Mouse (Mus musculus): ENCODE measurements around the gene C2cd2l. TPM values are rescaled to one million over a fixed set of nuclear protein-coding genes. Genes with fewer than 3 reads are reported as not detected.
A peak's percentile ranks its signal among the peaks of the same experiment; 100 is the strongest.
"Not testable (repeated sequence)": the region's sequence is repeated elsewhere in the genome, so short reads cannot be mapped to it uniquely, and the experiment has no call there.

Gene C2cd2l
- total RNA-seq, 2 experiments from 2014 or later: 12.0 to 12.2 TPM

DNA sequence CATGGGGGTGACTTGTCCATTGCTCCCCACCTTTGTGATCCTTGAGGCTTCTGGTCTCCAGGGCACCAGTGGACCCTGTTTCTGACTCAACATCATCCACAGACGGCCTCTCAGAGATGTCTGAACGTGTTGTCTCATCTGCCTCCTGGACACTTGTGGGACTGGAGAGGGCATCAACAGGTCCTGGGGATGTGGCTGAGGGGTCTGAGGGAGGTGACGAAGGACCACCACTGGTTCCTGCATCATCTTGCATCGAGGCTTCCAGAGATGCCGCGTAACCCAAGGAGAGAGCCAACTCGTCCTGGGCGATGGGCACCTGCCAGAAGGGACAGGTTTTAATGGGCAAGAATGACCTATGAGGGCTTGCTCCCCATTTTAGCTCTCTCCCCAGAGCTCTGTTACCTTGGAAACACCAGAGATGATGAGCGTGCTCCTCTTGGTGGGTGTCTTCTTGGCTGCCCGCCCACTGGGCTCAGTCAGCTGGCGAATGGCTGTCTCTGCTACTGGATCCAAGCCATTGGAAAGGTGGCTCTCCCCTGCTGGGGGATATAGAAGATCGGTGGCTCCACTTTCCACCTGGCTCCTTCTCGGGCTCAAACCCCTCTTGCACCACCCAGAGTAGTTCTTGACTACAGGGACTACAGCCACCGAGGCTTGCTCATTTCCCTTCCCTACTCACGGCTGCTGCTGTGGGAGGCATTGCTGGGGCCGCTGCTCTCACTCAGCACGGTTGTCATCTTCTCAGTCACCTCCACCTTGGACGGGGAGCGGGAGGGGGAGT lies 6.4 kb downstream of the C2cd2l start:
- DNase-seq: no peak

GRCm38 (mm10) chr9:44311136-44312134 lies 8.7 kb downstream of the C2cd2l start:
- no peak for DNase-seq

DNA sequence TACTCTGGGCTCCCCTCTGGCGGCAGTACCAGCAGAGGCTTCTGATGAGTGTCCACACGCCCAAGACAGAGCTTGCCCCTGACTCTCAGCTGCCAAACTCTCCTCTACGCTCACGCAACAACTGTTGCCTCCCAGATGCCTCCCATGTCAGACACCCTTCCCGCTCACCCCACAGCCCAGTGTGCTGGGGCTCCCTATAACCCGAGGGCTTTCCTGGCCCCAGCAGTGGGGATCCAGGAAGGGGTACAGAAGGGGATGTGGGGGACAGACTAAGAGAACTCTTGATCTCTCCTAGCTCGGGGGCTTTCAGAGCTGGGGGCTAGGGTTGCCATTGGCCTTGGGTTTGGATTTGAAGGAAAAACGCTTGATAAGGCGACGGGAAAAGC lies 9.3 kb downstream of the C2cd2l start:
- DNase-seq: no peak

DNA sequence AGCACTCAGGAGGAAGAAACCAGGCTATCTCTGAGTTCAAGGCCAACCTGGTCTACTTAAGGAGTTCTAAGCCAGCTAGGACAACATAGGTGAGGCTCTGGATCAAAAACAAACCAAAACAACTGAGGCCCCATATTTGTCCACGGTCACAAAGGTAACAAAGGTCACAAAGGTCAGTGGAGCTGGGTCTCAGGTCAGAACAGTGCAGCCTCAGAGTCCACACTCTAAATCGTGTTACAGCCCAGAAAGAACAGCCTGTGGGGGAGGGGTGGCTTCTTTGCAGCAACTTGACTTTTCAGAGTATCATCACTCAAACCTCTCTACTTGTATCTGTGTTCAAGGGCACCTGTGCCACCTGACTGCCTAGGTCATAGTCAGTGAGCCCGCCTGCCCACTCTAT lies 10.3 kb downstream of the C2cd2l start:
- no peak for DNase-seq

DNA sequence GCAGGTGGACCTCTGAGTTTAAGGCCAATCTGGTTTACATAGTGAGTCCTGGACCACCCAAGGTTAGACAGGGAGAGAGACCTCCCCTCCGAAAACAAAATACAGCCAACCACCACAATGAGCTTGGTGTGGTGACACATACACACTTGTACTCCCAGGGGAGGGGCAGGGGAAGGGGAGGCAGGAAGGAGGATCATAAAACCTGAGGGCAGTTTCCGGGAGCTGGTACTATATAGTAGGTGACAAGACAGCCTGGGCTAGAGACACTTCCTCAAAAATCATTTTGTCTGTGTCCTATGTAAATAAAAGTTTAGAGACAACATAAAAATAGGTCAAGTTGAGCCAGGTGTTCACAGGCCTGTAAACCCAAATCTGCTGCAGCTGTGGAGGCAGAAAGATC lies 12.8 kb downstream of the C2cd2l start:
- DNase-seq: no peak

DNA sequence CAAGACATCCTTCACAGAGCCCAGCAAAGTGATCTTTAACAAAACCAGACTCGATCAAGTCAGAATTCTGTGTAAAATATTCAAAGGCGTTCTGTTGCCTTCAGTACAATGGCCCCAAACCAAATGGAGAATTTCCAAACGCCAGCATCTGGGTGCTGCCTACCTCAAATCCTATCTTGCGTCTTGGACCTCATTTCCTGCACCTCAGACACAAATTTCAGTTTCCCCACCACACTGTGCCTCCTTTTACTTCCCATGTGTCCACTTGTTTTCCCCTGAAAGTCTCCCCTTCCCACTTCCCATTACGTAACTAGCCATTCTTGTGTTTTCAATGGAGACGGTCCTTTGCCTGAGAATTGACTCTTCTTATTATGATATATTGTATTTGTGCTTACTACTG lies 13.6 kb downstream of the C2cd2l start:
- DNase-seq: no peak

DNA sequence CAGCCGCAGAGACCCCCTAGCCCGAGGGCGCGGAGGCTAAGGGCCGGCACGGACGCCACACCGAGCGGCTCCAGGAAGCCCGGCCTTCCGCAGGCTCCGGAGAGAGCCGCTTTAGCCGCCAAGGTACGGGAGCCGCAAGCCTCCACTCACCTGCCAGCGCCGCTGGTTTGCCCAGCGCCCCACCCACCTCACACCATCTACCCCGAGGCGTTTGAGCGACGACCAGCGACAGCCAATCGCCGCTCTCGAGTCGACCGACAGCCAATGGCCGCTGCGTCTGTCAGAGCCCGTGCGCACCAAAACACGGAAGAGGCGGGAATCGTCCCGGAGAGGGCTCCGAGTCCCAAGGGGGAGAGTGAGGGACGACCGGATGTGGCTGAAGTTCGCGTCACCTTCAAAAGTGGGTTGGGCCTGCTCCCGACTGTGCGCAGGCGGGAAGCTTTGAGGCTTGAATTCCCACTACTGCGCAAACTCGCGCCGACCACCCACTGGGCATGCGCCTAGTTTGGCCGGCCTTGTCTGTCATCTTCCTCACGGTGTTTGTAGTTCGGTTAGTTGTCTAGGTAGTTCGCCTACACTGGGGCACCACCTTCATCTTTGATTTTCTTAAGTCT lies 14.5 kb downstream of the C2cd2l start, which contains the start of gene Hinfp:
Gene Hinfp (minus strand): TSS at position 206 of the 614 bp plus-strand sequence.
- peak; percentile 99 for DNase-seq

GRCm38 (mm10) chr9:44300001-44300400 lies 20.1 kb downstream of the C2cd2l start:
- DNase-seq: not testable (repeated sequence)

DNA sequence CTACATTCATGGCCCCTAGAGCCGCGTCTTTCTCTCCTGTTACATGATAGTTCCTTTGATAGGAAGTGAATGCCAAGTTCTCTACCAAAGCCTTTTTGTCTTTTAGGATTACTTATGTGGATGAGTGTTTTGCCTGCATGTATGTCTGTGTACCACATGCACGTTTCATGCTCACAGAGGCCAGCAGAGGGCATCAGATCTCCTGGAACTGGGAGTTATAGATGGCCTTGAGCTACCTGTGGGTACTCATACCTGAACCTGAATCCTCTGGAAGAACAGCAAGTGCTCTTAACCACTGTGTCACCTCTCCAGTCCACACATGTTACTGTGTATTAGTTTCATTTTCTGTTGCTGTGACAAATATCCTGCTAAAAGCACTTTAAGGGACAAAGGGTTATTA lies 27.6 kb downstream of the C2cd2l start:
- DNase-seq: no peak

DNA sequence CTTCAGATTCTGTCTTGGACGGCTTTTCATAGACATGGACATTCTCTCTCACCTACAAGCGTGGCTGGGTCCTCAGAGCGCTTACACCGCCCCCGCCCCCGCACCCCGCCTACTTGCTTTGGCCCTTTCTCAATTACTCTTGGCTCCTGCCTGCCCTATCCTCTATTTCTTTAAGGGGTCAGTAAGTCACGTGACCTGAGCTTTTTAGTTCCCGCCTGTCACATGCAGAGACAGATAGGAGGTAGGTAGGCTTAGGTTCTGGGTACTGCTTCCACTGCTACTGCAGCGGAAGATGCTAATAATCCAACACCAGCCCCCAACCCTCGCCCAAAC lies 31.2 kb downstream of the C2cd2l start:
- DNase-seq: no peak

DNA sequence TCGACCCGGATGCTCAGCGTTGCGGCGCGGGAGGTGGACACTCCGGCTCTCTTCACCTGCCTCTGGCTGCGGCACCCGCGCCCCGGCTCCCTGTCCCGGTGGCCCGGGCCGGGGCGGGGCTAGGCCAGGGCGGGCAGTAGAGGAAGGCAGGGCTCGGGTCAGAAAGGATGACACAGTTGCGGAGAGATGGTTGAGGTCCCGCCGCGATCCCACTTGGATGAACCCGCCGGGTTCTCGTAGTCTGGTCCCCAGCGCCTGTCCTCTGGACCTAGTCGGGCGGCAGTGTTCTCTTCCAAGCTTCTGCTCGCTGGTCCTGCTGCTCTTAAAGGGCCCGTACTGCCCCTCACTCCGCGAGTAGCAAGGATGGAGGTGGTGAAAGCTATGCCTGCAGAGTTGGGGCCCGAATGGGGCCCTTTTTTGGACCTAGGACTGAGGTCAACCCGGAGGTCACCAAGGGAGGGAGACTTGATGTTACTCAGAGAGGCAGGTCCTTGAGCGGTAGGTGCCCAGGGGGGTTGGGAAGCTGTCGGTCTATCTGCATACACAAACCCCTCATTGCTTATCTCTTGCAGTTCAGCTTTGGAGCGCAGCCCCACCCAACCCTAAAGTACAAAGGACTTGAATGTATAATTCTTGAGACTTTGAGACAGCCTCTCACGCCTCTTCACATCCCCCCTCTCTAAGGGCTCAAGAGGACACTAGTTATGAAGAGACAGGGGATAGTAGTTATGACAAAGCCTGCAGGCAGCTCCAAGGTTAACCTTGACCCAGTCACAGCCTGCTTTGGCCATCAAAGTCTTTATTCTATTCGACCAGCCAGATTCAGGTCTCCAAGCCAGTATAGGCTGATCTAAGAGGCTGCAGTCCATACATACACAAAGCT lies 31.8 kb downstream of the C2cd2l start, which contains the start of gene Abcg4:
Gene Abcg4 (minus strand): TSS at position 540 of the 883 bp plus-strand sequence.
- no peak for DNase-seq

DNA sequence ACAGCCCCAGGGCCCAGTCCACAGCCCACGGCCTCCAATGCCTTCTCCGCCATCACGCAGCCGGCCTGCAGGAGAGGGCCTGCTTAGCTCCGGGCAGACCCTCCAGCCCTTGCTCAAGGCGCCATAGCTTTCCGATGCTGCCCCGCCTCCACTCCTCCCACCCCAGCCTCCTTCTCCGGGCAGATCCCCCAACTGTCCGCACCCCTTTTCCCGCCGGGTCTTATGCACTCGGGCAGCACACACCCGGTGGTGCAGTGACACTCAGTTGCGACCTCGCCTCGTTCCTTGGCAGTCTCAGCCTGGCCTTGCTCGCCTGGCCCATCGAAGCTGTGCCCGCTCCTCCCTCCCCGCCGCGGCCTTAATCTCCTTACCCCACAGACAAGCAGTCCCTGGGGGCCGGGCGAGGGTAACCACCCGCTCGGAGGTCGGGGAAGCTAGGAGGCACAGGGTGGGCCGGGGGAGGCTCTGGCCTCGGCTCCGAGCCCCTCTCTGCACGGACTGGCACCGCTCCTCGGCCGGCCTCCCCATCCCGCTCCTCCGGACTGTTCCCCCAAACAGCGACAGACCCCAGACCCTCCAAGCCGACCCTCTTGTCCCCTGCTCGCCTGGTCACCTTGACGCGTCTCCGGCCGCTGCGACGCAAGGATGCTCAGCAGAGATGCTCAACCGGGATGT lies 32.5 kb downstream of the C2cd2l start:
- DNase-seq: no peak

DNA sequence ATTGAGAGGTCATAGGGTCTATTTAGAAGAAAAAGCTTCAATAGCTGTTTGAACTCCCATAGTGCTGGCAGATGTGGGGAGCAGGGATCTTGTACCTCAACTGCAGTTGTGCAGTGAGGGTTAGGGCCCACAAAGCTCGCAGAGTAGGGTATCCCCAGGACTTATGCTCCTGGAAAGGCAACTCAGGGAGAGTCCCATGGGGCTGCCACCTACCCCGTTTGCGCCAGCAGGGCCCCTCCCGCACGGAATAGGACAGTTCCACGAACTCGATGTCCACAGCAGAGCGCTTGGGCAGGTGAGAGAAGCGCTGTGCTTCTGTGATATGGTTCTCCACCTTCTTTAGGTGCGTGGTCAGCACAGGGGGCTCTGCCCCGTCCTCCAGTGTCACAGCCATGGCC lies 33.1 kb downstream of the C2cd2l start:
- no peak for DNase-seq

- DNase-seq: no peak
Measured at GRCm38 (mm10) chr9:44286256-44286850, 33.7 kb downstream of the C2cd2l start.

DNA sequence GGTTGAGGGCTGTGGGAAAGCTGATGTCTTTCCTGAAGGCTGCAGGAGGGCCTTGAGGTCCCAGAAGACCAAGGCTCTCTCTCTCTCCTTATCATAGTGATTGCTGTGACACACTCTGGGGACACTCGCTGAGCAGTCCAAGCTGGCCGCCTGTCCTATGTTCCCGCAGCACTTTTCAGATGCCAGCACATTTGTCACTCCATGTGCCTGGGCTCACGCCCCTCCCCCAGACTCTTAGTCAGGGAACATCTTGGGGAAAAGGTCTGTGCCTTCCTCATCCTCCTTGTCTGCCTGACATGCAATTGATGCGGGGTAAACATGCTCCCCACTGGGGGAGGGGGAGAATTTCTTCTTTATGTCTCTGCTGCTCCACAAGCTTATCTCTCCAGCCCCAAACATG lies 36.9 kb downstream of the C2cd2l start:
- no peak for DNase-seq

DNA sequence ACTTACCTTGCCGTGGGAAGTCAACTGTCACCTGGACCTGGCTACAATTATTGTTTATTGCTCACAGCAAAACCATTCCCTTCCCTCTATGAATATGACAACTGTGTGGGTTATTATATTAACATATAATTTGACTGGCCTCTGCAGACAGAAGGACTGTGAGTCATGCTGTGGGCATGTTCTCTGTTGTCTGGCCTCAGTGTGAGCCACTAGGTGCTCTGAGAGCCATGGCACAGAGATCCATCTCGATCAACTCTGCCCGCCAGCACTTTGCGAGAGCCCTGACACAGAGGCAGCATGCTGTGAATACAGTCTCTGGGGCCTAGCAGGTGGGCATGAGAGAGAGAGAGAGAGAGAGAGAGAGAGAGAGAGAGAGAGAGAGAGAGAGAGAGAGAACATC lies 50.1 kb downstream of the C2cd2l start:
- no peak for DNase-seq

- DNase-seq: no peak
Measured at GRCm38 (mm10) chr9:44269077-44269476, 51.0 kb downstream of the C2cd2l start.

DNA sequence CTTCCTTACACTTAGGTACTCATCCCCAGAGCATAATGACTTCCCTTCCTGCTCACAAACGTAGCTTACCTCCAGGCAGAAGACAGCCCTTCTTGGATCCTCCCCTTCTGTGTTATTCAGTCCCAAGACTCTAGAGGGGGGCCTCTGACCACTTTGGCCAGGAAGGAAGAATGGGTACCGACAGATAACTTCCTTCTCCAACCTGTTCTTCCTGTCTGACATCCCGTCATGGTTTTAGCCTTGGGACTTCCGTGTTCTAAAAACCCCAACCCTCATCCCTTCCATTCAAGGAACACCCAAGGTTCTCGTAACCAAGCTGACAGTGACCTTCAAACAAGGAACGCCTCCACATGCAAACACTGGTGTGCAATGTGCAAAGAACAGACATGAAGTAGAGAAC lies 51.7 kb downstream of the C2cd2l start, which contains the start of gene Nlrx1:
Gene Nlrx1 (minus strand): TSS at position 168 of the 400 bp plus-strand sequence.
- DNase-seq: no peak

DNA sequence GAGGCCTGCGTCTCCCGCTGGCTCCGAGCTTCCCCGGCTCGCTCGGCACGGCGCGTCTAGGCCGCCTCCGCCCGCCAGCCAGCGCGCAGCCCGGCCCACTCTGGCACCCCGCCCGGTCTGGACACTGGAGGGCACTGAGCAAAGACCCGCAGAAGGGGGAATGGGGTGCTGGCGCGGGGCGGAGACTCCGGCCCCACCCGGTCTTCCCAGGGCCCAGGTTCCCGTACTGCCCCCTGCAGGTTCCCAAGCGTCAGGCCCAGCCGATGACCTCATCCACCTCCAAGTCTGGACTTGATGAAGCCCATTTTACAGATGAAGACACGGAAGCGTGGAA lies 52.1 kb downstream of the C2cd2l start:
- DNase-seq: peak; percentile 91

DNA sequence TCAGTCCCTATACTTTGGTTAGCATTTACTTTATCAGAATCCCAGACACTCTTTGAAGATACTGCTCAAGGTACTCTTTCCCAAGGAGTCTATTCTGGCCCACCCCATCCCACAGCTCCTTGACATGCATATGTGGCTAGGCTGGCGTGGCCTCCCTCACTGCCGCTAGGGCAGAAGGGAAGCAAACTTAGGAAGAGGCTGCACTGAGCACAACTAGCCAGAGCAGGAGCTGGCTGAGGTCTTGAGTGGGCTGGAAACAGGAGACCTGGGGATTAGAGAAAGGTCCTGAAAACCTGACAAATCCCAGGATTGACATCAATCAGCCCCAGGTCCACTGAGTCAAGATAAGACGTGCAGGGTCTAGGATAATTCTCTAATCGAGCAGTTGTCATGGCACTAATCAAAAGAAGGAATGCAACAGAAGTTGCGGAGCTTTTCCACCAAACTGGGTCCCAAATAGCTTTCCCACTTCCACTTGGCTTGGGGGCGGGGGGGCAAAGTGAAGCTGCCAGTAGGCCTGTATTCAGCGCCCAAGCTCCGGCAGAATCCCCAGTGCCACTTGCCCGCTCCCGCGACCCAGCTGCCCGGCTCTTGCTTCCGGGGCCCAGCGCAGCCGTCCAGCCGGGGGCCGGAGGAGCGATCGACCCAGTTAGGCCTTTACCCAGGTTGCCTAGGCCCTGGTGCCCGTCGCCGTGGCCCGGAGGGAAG lies 52.6 kb downstream of the C2cd2l start:
- DNase-seq: no peak

Data from gastrocnemius, postnatal 25 days (tissue).